Mouse (Mus musculus): ENCODE results near the gene Hspbp1. TPM values are rescaled to one million over a fixed set of nuclear protein-coding genes. Genes with fewer than 3 reads are reported as not detected.
A peak's percentile ranks its signal among the peaks of the same experiment; 100 is the strongest.

Gene Hspbp1
- 33.0 and 33.5 TPM in 2 replicates for polyA plus RNA-seq (2012; rRNA removed)

GRCm38 (mm10) chr7:4684632-4685417 lies at the start of gene Hspbp1:
TSS of gene Hspbp1 (minus strand) at chr7:4685068.
- DNase-seq (ENCODE audit: low spot score), result peak; percentile 71

DNA sequence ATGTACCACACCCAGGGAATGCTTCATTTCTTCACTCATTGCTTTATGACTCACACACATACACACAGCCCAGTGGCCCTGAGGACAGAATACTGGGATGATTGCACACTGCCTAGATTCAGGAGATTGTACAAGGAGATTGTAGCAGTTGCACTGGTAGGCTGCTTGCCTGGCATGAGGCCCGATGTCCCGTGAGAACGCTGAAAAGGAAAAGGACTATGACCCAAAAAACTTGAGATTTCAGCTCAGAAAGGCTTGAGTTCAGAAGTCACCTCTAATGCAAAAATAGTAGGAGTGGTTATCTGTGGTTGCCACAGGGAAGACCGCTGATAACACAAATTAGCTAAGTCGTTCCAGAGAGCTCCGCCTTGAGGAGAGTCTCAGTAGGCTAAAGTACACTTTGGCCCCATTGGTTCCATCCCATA lies 48.1 kb upstream of the Hspbp1 start:
- DNase-seq (ENCODE audit: low spot score), result no peak

DNA sequence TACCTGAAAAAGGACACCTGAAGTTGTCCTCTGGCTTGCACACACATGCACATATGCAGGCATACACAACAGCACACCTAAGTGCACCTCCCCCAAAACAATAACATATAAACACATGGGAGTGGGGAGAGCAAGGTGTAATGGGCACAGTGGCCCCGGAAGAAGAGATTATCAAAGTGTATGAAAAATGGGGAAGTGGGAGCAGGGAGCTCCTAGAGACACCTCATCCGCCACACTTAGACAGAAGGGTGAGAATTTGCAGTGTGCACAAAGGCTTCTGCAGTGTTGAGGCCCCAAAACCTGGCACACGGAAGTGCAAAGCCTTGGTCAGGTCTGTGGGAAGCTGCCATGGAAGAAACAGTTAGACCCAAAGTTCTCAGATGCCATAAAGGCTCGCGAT lies 46.2 kb upstream of the Hspbp1 start:
- no peak for DNase-seq (ENCODE audit: low spot score)

GRCm38 (mm10) chr7:4725169-4725568 lies 40.3 kb upstream of the Hspbp1 start, which contains the start of gene Tmem150b:
TSS of gene Tmem150b (minus strand) at chr7:4725249.
- DNase-seq (ENCODE audit: low spot score), result no peak

- no peak for DNase-seq (ENCODE audit: low spot score)
Observed at GRCm38 (mm10) chr7:4724359-4724758, 39.5 kb upstream of the Hspbp1 start.

DNA sequence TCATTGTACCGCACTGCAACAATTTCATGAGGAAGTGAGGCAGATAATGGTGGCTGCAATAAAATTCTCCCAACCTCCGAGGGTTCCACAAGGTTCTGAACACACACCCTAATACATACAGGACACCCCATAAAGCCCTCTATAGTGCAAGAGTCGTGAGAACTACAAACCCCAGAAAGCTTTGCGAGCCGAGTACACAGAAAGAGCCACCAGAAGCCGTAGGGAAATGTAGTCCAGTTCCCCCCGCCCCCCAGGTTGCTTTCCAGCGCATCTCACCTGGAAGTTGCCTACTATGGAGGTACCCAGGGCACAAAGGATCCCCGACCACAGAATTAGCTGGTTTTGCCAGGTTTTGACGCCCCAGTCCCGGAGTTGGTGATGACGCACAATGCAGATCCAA lies 38.6 kb upstream of the Hspbp1 start:
- DNase-seq (ENCODE audit: low spot score), result no peak

GRCm38 (mm10) chr7:4719276-4719675 lies 34.4 kb upstream of the Hspbp1 start:
- no peak for DNase-seq (ENCODE audit: low spot score)

DNA sequence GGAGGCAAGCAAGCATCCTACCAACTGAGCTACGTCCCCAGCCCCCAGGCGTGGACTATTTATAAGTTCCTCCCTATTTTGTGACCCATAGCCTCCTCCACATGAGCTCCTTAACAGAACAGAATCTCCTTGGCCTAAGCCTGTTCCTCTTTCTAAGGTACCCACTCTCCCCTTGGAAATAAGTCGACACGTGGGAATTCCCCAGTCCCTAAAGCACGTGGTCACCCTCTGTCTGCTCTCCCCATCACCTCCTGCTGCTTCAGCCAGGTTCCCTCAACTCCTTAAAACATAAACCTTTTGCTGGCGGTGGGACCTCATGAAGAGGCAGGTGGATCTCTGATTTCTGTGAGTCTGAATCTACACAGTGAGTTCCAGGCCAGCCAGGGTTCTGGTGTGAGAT lies 32.1 kb upstream of the Hspbp1 start:
- no peak for DNase-seq (ENCODE audit: low spot score)

DNA sequence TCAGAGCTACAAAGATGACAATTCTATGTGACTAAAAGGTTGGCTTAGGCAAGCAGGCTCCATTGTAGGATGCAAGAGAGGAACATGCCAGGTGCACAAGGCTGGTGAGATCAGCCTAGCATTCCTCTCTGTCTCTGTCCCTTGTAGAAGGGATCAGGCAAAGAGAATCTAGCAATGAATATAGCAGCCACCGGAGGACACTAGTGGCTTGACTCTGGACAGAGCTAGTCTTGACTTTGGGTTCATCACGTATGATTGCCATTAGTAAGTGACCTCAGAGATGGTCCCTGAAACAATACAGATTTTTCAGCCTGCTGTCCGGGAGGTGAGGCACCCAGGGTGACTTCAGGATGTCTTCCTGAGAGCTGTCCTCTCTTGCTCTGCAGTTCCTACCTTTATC lies 27.7 kb upstream of the Hspbp1 start:
- DNase-seq (ENCODE audit: low spot score), result no peak

GRCm38 (mm10) chr7:4705098-4705497 lies 20.2 kb upstream of the Hspbp1 start:
- DNase-seq (ENCODE audit: low spot score), result no peak

DNA sequence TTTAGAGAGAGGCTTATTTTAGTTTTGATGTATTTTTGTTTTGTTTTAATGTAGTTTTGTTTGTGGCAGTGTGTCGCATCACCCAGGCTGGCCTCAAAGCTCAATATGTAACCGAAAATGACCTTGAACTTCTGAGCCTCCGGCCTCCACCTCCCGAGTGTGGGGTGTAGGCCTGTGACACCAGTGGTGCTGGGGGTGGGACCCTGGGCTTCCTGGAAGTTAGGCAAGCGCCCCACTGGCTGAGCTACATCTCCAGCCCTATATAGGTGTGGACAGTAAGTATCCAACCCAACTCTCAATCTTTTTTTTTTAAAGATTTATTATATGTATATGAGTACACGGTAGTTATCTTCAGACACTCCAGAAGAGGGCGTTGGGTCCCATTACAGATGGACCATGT lies 18.3 kb upstream of the Hspbp1 start:
- DNase-seq (ENCODE audit: low spot score), result no peak

- DNase-seq (ENCODE audit: low spot score), result no peak
Observed at GRCm38 (mm10) chr7:4702334-4702733, 17.5 kb upstream of the Hspbp1 start.

- DNase-seq (ENCODE audit: low spot score), result no peak
Observed at GRCm38 (mm10) chr7:4693004-4693403, 8.1 kb upstream of the Hspbp1 start.

DNA sequence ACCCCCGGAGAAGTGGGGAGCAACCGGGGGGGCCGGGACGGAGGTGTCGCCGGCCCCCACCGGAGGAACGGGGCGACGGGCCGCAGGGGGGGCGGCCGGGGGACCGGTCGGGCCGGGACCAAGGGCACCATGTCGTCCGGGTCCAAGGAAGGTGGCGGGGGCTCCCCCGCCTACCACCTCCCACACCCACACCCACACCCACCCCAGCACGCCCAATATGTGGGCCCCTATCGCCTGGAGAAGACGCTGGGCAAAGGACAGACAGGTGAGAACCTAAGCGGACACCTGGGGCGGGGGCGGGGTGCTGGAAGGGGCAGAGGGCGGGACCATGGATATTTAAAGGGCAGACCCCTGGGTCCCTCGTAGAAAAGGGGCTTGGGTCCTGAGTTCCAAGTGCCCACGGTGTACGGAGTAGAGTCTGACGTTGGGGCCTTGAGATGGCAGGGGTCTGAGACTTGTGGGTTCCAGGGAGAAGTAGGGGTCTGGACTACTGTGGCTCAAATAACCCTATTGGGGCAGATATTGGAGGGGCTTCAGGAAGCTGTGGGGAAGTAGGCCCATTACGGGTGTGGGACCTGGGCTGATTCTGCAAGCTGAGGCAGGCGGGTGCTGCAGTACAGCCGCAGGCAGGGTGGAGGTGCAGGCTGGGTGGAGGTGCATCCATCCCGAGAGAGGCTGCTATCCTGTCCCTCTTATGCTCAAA lies 6.2 kb upstream of the Hspbp1 start:
- no peak for DNase-seq (ENCODE audit: low spot score)

DNA sequence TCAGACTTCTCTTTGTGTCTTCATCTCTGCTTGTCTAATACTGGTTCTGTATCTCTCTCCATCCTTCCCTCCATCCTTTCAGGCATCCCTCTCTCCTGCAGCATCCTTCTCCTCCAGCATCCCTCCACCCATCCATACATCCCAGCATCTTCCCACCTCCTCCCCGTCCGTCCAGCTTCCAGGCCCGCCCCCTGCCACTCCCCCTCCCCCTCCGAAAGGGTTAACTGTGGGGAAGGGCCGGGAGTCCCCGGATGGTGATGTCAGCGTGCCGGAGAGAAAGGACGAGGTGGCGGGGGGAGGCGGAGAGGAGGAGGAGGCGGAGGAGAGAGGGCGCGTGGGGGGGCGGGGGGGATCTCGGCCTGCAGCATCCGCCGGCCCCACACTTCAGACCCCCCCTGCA lies 5.5 kb upstream of the Hspbp1 start, which contains the start of gene Brsk1:
TSS of gene Brsk1 (plus strand) at position 218 of the 400 bp plus-strand sequence.
- DNase-seq (ENCODE audit: low spot score), result no peak

- no peak for DNase-seq (ENCODE audit: low spot score)
Observed at GRCm38 (mm10) chr7:4684203-4684602, 665 bp downstream of the Hspbp1 start.

GRCm38 (mm10) chr7:4683307-4683706 lies 1.6 kb downstream of the Hspbp1 start:
- DNase-seq (ENCODE audit: low spot score), result no peak

DNA sequence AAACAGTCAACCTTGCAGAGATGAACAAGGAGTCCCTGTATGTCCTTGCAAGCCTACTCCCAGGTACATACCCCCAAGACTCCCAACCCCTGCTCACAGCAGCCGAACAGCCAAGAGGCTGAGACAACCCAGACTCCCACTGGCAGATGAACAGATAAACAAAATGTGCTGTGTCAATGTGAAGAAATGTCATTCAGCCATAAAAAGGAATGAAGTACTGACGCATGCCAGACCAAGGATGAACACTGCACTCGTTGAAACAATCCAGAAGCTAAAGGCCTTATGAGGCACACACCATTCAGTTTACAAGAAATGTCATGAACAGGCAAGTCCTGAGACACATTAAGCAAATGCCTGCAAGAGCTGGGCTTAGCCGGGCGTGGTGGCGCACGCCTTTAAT lies 9.7 kb downstream of the Hspbp1 start:
- no peak for DNase-seq (ENCODE audit: low spot score)

GRCm38 (mm10) chr7:4674114-4674731 lies 10.6 kb downstream of the Hspbp1 start:
- no peak for DNase-seq (ENCODE audit: low spot score)

DNA sequence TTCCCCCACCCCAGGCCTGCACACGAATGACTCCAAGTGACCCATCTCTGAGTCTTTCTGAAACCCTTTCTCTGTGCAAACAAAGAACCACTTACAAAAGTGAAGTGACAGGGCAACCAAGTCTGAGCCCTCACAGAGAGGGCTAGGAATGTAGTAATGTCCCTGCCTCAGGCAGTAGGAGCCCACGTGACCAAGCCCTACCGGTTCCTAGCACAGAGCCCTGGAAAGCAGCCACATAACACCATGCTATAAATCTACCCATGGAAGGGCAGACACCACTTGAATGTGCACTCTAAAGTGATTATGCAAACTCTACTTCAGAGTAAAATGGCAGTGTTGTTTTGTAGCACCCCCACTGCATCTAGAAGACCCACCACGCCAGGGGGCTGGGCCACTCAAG lies 12.9 kb downstream of the Hspbp1 start:
- no peak for DNase-seq (ENCODE audit: low spot score)

DNA sequence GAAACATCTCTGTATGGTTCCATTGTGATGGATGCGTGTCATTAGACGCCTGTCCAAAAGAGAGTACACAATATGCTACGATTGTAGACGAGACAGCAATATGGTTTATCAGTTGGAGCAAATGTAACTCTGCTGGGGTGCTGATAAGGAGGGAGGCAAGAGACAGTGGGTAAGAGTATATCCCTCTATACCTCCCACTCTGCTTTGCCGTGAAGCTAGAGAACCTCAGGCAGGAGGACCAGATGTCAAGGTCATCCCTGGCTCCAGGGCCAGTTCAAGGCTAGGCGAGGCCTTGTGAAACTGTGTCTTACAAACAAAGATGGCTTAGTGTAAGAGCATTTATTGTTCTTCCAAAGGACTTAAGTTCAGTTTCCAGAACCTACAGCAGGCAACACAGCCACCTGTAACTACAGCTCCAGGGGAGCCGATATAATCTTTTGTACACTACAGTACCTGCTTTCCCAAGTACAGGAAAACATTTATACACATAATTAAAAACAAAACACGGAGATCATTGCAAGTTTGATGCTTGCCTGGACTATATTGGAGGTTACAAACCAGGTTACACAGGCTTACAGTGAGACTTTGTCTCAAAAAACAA lies 14.1 kb downstream of the Hspbp1 start:
- DNase-seq (ENCODE audit: low spot score), result no peak

GRCm38 (mm10) chr7:4669156-4669555 lies 15.7 kb downstream of the Hspbp1 start:
- DNase-seq (ENCODE audit: low spot score), result no peak

Measured in urinary bladder, adult 2 months (tissue).